Mouse (Mus musculus) testis, postnatal 14 days (tissue): Measurements from ENCODE around the gene Snx6.
"Not testable (repeated sequence)": the region's sequence is repeated elsewhere in the genome, so short reads cannot be mapped to it uniquely, and the experiment has no call there.

Experiments used
- DNase-seq: peaks from one replicate; pipeline ENCODE4 v3.0.0; 2021; ENCODE audit warnings: low spot score

Snx6 gene

GRCm38 (mm10) chr12:54803531-54803930 lies 8.0 kb upstream of the Snx6 start:
- no peak for DNase-seq

- no peak for DNase-seq
Observed at GRCm38 (mm10) chr12:54796516-54797195, 1.2 kb upstream of the Snx6 start.

GRCm38 (mm10) chr12:54794392-54794791 lies 1.1 kb downstream of the Snx6 start:
- peak; percentile 35 for DNase-seq

- DNase-seq = no peak
Observed at GRCm38 (mm10) chr12:54791465-54791864, 4.0 kb downstream of the Snx6 start.

GRCm38 (mm10) chr12:54789346-54790143 lies 6.0 kb downstream of the Snx6 start:
- DNase-seq = no peak

- DNase-seq = no peak
Observed at GRCm38 (mm10) chr12:54763624-54764023, 31.9 kb downstream of the Snx6 start.

GRCm38 (mm10) chr12:54760676-54761075 lies 34.8 kb downstream of the Snx6 start:
- DNase-seq = no peak

- DNase-seq = no peak
Observed at GRCm38 (mm10) chr12:54758846-54759245, 36.7 kb downstream of the Snx6 start.

- no peak for DNase-seq
Observed at GRCm38 (mm10) chr12:54748647-54749046, 46.9 kb downstream of the Snx6 start.

- DNase-seq = not testable (repeated sequence)
Observed at GRCm38 (mm10) chr12:54738661-54739243, 56.8 kb downstream of the Snx6 start.

GRCm38 (mm10) chr12:54737891-54738660 lies 57.4 kb downstream of the Snx6 start:
- not testable (repeated sequence) for DNase-seq

- DNase-seq = peak; percentile 65
Observed at GRCm38 (mm10) chr12:54734307-54735131, 61.0 kb downstream of the Snx6 start.

- DNase-seq = not testable (repeated sequence)
Observed at GRCm38 (mm10) chr12:54729140-54730059, 66.1 kb downstream of the Snx6 start.

- not testable (repeated sequence) for DNase-seq
Observed at GRCm38 (mm10) chr12:54718871-54719786, 76.4 kb downstream of the Snx6 start.

- not testable (repeated sequence) for DNase-seq
Observed at GRCm38 (mm10) chr12:54717516-54717915, 78.0 kb downstream of the Snx6 start.

GRCm38 (mm10) chr12:54713822-54714626 lies 81.5 kb downstream of the Snx6 start:
- peak; percentile 78 for DNase-seq

GRCm38 (mm10) chr12:54710494-54710879 lies 85.0 kb downstream of the Snx6 start:
- DNase-seq = peak; percentile 61
